Mouse (Mus musculus) adrenal gland, postnatal 4 days (tissue): ENCODE measurements around the gene Fam43b. TPM values are rescaled to one million over a fixed set of nuclear protein-coding genes. Genes with fewer than 3 reads are reported as not detected.
A peak's percentile ranks its signal among the peaks of the same experiment; 100 is the strongest.

Experiments used
- DNase-seq, 2 experiments: peaks; one replicate each; pipeline ENCODE4 v3.0.0; 2021 to 2022; ENCODE audit warnings: low spot score in 2 of 2, mixed read lengths in 2 of 2
- total RNA-seq, 2 experiments: library from RNA; stranded (reverse); gene quantifications; 2 replicates each; pipeline ENCODE4 v1.2.3; 2021

The Fam43b gene
- total RNA-seq, 2 experiments from 2014 or later, result 2.2 to 3.2 TPM

DNA sequence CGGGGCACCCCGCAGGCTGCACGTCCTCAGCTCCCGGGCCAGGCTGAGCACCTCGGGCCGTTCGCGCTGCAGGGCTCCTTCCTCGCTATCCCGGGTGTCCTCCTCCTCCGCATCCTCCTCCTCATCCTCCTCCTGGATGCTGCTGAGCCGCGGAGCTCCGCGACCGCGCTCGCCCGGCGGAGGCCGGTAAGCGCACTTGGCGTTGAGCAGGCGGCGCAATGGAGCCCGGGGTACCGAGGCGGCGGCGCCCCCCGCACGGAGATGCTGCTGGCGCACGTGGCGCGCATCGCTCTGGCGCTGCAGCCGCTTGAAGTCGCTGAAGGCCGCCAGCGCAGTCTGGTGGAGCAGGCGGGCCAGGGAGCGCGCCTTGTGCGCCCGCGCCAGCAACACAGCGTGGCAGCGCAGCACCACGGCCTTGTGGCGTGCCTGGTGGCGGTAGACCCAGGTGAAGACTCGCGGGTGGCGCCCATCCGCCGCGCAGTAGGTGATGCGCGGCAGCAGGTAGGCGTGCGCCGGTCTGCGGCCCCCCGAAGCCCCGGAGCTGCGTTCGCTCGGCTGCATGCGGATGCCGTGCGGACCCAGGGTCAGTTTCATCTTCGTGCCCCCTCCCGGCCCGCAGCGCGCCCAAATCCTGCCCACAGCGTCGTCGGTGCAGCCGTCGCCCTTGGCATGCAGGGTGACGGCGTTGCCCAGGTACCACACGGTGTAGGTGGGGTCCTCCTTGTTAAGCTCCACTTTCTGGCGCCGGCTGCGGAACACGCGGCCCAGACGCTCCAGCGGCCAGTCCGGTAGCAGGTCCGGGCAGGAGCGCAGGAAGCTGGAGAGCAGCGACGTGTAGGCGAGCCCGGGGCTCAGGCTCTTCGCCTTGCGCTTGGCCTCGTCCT lies 999 bp downstream of the Fam43b start:
- DNase-seq, result no peak

DNA sequence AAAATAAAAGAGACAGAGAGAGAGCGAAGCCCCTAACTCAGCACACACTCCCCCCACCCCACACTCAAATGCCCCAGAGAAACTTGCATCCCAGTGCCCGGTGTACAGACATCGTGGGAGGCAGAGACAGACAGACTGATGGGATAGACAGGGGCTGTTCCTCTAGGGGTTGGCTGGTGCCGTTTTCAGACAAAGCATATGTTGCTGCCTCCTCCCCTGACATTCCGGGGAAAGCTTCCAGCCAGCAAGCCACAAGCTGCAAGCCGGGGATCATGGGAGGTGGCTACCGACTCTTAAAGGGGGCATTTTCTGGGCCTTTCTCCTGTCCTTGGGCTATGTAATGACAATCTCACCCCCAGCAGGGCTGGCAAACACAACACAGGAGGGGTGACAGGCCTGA lies 2.6 kb downstream of the Fam43b start:
- no peak for DNase-seq

DNA sequence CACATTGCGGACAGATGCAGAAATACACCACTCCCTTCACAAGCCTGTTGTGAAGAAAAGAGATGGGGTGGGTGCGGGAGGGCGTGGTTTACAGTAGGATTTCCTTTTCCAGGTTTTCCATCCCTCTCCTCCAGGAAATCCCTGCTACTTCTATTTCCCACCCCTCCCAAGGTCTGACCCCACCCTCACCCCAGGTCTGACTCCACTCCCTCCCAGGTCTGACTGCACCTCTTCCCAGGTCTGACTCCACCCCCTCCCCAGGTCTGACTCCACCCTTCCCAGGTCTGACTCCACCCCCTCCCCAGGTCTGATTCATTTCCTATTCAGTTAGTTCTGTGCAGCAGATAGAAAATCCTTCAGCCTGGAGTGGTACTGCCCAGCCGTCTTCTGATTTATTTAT lies 12.5 kb downstream of the Fam43b start:
- DNase-seq, result no peak

- DNase-seq, result no peak
Measured at GRCm38 (mm10) chr4:138382462-138382861, 13.9 kb downstream of the Fam43b start.

DNA sequence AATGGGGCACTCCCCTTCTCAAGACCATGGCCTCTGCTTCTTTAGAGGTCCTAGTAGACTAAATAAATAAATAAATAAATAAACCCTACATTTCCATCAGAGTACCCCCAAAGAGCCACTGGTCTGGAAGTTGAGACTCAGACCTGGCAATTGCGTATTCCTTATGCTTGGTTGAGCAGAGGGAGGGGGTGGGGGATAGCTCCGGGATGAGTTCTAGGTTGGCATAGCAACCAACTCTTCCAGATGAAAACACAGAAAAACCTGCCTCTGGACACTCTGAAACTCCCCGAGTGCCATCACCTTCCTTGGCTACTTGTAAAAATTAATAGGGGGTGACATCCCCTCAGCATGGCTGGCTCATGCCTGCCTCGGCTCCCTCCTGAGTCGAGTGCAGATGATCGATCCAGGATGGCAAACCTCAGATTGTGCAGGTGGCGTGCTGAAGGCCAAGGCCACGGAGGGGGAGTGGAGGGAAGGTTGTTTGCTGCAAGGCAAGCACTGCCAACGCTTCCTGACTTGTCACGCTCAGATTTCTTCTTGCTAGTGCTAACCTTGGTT lies 16.1 kb downstream of the Fam43b start:
- no peak for DNase-seq

GRCm38 (mm10) chr4:138379091-138379840 lies 17.1 kb downstream of the Fam43b start:
- peak in 1 of 2 experiments; percentile 51 for DNase-seq

DNA sequence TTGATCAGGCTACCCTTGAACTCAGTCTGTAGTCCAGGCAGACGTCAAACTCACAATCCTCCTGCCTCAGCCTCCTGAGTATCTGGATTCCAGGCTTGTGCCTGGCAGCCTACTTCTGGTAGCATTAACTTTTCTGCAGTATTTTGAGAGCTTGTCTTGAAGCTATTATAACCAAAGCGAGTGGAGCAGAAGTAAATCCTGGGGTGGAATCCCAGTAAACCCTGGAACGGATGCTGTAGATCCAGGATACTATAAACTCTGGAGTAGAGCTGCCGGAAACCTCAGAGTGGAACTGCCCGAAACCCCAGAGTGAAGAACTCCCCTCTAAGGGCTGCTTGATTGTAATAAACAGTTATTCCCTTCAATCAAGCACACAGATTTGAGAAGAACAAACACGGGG lies 18.8 kb downstream of the Fam43b start:
- DNase-seq, result no peak

DNA sequence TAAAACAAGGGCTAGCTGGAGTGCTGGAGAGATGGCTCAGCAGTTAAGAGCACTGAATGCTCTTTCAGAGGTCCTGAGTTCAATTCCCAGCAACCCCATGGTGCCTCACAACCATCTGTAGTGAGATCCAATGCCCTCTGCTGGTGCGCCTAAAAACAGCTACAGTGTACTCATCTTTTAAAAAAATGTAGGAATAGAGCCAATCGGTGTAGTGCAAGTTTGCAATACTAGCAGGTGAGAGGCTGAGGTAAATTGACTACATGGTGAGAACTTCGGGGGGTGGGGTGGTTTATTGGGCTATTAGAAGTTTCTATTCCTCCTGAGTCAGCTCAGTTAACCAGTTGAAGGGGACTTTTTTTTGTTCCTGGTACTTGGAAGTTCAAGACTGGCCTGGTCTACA lies 21.2 kb downstream of the Fam43b start:
- no peak for DNase-seq

DNA sequence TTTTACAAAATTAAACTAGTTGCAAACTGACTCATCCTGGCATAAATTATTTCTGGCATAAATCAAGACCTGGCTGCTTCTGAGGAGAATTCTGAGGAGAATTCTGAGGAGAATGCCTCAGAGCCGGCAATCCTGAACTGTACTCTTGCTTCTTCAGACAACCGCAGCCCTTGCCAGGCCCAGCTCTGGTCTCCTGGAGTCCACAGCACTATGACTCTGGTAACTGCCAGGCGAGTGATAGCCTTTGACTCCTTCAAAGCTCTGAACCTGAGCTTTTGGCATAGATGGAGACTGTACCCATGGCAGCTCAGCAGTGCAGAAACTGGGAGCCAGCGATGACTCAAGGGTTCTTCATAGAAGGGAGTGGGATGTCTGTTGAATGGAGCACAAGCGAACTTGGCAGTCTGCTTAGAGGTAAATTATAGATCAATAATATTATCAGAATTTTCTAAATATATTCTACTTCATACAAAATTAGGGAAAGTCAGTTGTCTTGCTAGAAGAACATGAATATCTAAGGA lies 25.3 kb downstream of the Fam43b start:
- no peak for DNase-seq

- no peak for DNase-seq
Measured at GRCm38 (mm10) chr4:138368498-138369260, 27.6 kb downstream of the Fam43b start.

DNA sequence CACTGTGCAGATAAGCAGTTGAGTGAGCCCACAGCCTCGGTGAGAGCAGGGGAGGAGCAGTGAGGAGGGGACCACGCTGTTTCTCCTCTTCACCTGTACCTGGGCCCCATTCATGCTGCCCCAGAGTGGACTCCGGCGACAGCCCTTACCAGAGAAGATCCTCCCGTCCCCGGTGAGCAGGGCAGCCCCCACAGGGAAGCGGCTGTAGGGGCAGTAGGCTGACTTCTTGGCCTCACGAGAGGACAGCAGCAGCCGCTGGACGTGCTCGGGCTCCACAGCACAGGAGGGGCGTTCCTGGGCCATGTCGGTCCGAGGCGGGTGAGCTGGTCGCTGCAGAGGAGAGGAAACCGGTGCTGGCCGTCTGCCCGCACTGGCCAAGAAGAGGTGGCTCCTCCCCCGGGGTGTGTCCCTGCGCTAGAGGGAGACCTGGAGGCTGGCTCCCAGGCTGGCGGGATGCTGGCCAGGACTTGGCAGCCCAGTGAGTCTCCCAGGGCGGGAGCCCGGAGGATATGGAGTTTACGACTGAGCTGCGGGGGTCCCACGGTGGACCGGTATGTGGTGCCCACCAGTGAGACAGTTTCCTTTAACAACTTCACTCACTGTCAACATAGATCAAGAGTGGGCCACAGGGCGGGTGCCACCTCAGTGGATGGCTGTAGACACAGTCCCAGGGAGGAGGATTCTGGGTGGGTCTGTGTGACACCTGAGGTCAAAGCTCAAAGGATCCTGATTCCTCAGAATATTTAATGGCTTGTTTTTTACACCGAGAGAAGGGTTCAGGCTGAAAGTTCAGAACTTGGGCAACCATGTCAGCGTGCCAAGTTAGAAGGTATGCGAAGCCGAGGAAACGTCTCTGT lies 28.5 kb downstream of the Fam43b start, which contains the start of gene Cda:
Gene Cda (minus strand): TSS at position 352 of the 857 bp plus-strand sequence.
- DNase-seq, result peak; percentile 46 to 72

GRCm38 (mm10) chr4:138366561-138366960 lies 29.8 kb downstream of the Fam43b start:
- DNase-seq, result no peak

- no peak for DNase-seq
Measured at GRCm38 (mm10) chr4:138363511-138363910, 32.8 kb downstream of the Fam43b start.

- no peak for DNase-seq
Measured at GRCm38 (mm10) chr4:138362883-138363282, 33.4 kb downstream of the Fam43b start.

DNA sequence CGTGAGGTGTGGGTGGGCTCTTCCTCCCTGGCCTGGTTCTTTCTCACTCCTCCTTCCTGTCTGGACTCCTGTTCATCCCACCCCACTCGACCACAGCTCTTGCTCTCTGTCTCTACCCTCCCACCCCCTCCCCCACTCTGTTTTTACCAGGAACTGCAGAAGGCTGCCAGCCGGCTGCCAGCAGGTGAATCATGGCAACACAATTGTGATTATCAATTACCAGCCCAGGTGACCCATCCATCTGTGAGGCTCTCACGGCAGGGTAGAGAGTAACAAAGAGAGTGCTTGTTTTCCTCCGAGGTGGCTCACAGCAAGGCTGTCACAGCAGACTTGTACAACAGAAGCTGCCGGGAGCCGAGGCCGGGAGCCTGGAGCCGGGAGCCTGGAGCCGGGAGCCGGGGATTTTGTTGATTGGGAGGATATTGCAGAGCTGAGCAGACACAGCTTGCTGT lies 34.9 kb downstream of the Fam43b start:
- no peak for DNase-seq

- DNase-seq, result no peak
Measured at GRCm38 (mm10) chr4:138358176-138358575, 38.2 kb downstream of the Fam43b start.

DNA sequence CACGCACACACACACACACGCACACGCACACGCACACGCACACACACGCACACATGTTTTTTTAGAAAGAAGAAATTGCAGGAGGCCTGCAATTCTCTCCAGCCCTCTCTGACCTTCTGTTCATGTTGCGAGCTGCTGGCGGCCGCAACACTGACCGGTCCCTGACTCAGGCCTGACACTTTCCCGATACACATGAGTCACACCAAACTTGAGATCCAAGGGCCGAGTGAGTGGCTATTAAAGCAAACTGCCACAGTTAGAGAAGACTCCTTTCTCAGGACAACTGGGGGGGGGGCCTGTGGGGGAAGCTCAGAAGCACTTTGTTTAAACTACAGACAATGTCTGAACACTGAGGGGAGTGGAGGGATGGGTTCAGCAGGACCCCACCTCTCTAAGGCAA lies 39.8 kb downstream of the Fam43b start:
- DNase-seq, result no peak

GRCm38 (mm10) chr4:138356141-138356540 lies 40.2 kb downstream of the Fam43b start:
- DNase-seq, result no peak

DNA sequence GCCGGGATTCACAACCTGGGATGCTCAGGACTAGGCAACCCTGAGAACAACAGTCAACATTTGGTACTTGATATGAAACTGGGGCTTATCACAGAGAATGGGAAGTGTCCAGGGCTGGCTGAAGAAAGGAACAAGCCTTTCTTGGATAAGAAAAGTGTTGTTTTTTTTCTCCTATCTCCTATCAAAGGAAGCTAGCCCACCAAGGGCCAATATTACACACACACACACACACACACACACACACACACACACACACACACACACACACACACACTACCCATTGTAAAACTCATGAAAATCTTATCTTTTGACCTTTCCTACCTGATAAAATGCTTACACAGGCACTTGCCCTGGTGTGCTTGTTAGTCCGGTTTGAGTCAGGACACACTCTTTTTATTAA lies 40.8 kb downstream of the Fam43b start:
- no peak for DNase-seq
